Mouse (Mus musculus) liver, adult 2 months (tissue): ENCODE results near the gene Ankrd40.

ENCODE experiments used
- CTCF ChIP-seq: fragments of 200-500 bp; IDR thresholded peaks from 2 replicates; pipeline ENCODE4 v1.5.1; 2011; ENCODE audit warnings: low read depth, low read length, control low read depth
- POLR2A ChIP-seq: fragments of 200-500 bp; IDR thresholded peaks from 2 replicates; pipeline ENCODE4 v1.6.1; 2011; ENCODE audit warnings: low read length, control low read depth; ENCODE audit not compliant: insufficient read depth; ENCODE audit errors: extremely low read depth

DNA sequence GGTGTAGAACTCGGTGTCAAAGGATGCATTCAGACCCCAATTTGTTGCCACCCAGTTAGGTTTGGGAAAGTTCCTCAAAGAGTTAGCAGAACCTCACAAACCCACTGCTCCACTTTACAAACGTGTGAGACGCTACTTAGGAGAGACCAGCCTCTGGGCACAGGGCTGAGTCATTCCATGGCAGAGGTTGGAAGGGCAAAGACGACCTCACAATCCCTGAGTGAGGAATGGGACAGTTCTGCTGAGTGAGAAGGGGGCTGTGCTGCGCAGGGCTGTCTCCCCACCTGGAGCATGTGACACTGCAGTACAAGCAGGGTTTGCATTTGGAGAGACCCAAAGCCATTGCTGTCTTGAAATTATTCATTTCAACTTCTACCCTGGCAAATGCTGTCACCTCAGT lies 45.5 kb upstream of the Ankrd40 start:
- TF ChIP-seq CTCF (no peak), POLR2A (no peak)
